ENCODE assay signal across 9 mouse cellular contexts in the genomic region with DNA sequence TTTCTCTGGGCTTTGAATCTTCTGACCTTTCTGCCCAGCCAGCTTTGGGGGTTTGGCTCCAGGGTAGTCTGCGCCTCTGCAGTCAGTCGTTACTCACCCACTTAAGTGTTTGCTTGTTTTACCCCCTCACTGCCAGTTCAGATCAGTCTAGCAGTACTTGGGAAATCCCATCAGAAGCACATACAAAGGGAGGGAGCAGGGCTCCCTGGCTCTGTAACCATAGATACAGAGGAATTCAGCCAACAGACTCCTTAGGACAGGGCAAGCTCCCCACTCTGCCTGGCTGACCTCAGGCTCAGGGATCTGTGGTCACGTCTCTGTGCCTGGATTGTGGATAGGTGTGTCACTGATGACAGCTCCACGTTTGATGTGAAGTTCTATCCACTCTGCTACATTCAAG. TPM values are rescaled to one million over a fixed set of nuclear protein-coding genes. Genes with fewer than 3 reads are reported as not detected.
DNase-seq lines count a peak whose midpoint lies in the region; ATAC-seq and TF ChIP-seq lines count a peak whose summit lies in the region.
"Had no signal": no experiment of that assay in that cellular context is flagged by ENCODE, and none has a peak within 500 bp of the region (broad histone marks: within the 10 kb centered on the region; RNA-seq: fewer than 3 reads in every experiment).

No protein-coding gene starts in this region.

- H3K9ac ChIP-seq in heart, embryonic 13.5 days = no peak overlapping the region
- no peak overlapping the region for H3K9ac ChIP-seq in heart, embryonic 11.5 days (ENCODE audit: low read depth, low read length)
- no peak overlapping the region for H3K9ac ChIP-seq in neural tube, embryonic 14.5 days (replicated peaks; ENCODE audit: low read depth, low read length)
- no peak overlapping the region for H3K9ac ChIP-seq in lung, embryonic 14.5 days
- H3K9ac ChIP-seq: neural tube, embryonic 12.5 days had no signal

- H3K36me3 ChIP-seq in heart, embryonic 13.5 days = peaks cover 41% of the 10 kb centered on the region
- 0 out of 2 replicates have a peak, but pooled peaks cover 4% of the 10 kb centered on the region for H3K36me3 ChIP-seq in heart, embryonic 11.5 days (ENCODE audit: control insufficient read depth, insufficient read depth, low read length)
- 0 out of 2 replicates have a peak, but pooled peaks cover 4% of the 10 kb centered on the region for H3K36me3 ChIP-seq in neural tube, embryonic 14.5 days (ENCODE audit: control insufficient read depth, insufficient read depth, low read length)
- H3K36me3 ChIP-seq in lung, embryonic 14.5 days (ENCODE audit: insufficient read depth) = peaks cover 13% of the 10 kb centered on the region

- H3K4me1 ChIP-seq in heart, embryonic 13.5 days = peaks cover 47% of the 10 kb centered on the region
- H3K4me1 ChIP-seq in heart, embryonic 11.5 days (ENCODE audit: control insufficient read depth, insufficient read depth, low read length) = peaks cover 11% of the 10 kb centered on the region; the same call in 1 of the 2 replicates
- H3K4me1 ChIP-seq in neural tube, embryonic 14.5 days (ENCODE audit: control insufficient read depth, insufficient read depth, low read length) = peaks cover 7% of the 10 kb centered on the region
- peaks cover 28% of the 10 kb centered on the region for H3K4me1 ChIP-seq in lung, embryonic 14.5 days (ENCODE audit: insufficient read depth)
- H3K4me1 ChIP-seq: neural tube, embryonic 12.5 days had no signal

- no peak overlapping the region for H3K4me3 ChIP-seq in heart, embryonic 13.5 days
- H3K4me3 ChIP-seq in heart, embryonic 11.5 days (ENCODE audit: low read depth, low read length) = no peak overlapping the region
- H3K4me3 ChIP-seq in neural tube, embryonic 14.5 days (ENCODE audit: low read depth, low read length) = no peak overlapping the region
- no peak overlapping the region for H3K4me3 ChIP-seq in lung, embryonic 14.5 days (ENCODE audit: low read depth, low read length)
- H3K4me3 ChIP-seq: neural tube, embryonic 12.5 days had no signal

- H3K27me3 ChIP-seq in heart, embryonic 13.5 days (replicated peaks) = no peaks in the 10 kb centered on the region
- no peaks in the 10 kb centered on the region for H3K27me3 ChIP-seq in heart, embryonic 11.5 days (ENCODE audit: control insufficient read depth, insufficient read depth, low read length)
- H3K27me3 ChIP-seq in neural tube, embryonic 14.5 days (ENCODE audit: control insufficient read depth, insufficient read depth, low read length) = no peaks in the 10 kb centered on the region
- H3K27me3 ChIP-seq in lung, embryonic 14.5 days (ENCODE audit: insufficient read depth, low read length) = no peaks in the 10 kb centered on the region
- H3K27me3 ChIP-seq: neural tube, embryonic 12.5 days had no signal

- no peaks in the 10 kb centered on the region for H3K9me3 ChIP-seq in heart, embryonic 13.5 days
- no peaks in the 10 kb centered on the region for H3K9me3 ChIP-seq in heart, embryonic 11.5 days (replicated peaks; ENCODE audit: control insufficient read depth, low read length)
- H3K9me3 ChIP-seq in neural tube, embryonic 14.5 days (ENCODE audit: control insufficient read depth, low read length) = no peaks in the 10 kb centered on the region
- no peaks in the 10 kb centered on the region for H3K9me3 ChIP-seq in lung, embryonic 14.5 days (ENCODE audit: low read depth, low read length)
- H3K9me3 ChIP-seq: neural tube, embryonic 12.5 days had no signal

- WGBS in heart, embryonic 13.5 days = 27% methylated on average over 4 of the region's 4 CpGs
- 36% methylated on average over 4 of the region's 4 CpGs for WGBS in heart, embryonic 11.5 days (ENCODE audit: insufficient replicate concordance)
- 60% methylated on average over 4 of the region's 4 CpGs for WGBS in neural tube, embryonic 14.5 days
- WGBS in lung, embryonic 14.5 days = 18% methylated on average over 4 of the region's 4 CpGs

- DNase-seq in neural tube, embryonic 10.5 days (ENCODE audit: extremely low spot score, low spot score) = no peak
- peak; percentile 65 for DNase-seq in lung, embryonic 14.5 days
- DNase-seq in layer of hippocampus, adult 9-11 months = no peak
- DNase-seq in frontal cortex, postnatal 10 days (ENCODE audit: low spot score in 2 of 2) = no peak

- no peak for TF ChIP-seq CTCF in lung, embryonic 14.5 days (IDR thresholded peaks at IDR 0.05; ENCODE audit: low read depth)

- ATAC-seq in heart, embryonic 13.5 days (ENCODE audit: extremely low read depth, insufficient number of reproducible peaks, low FRiP score, low TSS enrichment) = no peak
- no peak for ATAC-seq in heart, embryonic 11.5 days (replicated peaks; ENCODE audit: insufficient number of reproducible peaks, low FRiP score, low TSS enrichment)
- ATAC-seq in neural tube, embryonic 14.5 days (ENCODE audit: low read depth) = peak; percentile 42; the same call in 1 of the 2 replicates
- peak; percentile 77 for ATAC-seq in lung, embryonic 14.5 days (ENCODE audit: insufficient read depth)
- ATAC-seq in erythroblast, adult 5-6 weeks (replicated peaks; ENCODE audit: low FRiP score, poor library complexity, severe bottlenecking) = no peak

- peak overlapping the region; percentile 44 for H3K27ac ChIP-seq in heart, embryonic 13.5 days (replicated peaks)
- no peak overlapping the region for H3K27ac ChIP-seq in heart, embryonic 11.5 days (ENCODE audit: low read depth, low read length)
- H3K27ac ChIP-seq in neural tube, embryonic 14.5 days (ENCODE audit: low read depth, low read length) = no peak overlapping the region
- peak overlapping the region; percentile 28; the same call in 1 of the 2 replicates for H3K27ac ChIP-seq in lung, embryonic 14.5 days (ENCODE audit: low read depth)
- H3K27ac ChIP-seq: neural tube, embryonic 12.5 days had no signal

- H3K4me2 ChIP-seq in heart, embryonic 13.5 days = no peak overlapping the region
- no peak overlapping the region for H3K4me2 ChIP-seq in heart, embryonic 11.5 days
- no peak overlapping the region for H3K4me2 ChIP-seq in neural tube, embryonic 14.5 days (ENCODE audit: low read depth, low read length)
- H3K4me2 ChIP-seq in lung, embryonic 14.5 days = no peak overlapping the region
- H3K4me2 ChIP-seq: neural tube, embryonic 12.5 days had no signal

RNA-seq across cellular contexts. Expression of a gene that starts 42.2 kb away (rescaled TPM):
- 46.3 and 48.6 TPM in 2 replicates for polyA plus RNA-seq in heart, embryonic 13.5 days (2015; fragmentation: Nextera tagmentation; extraction: Ambion mirVana)
- 63.1 and 66.9 TPM in 2 replicates for polyA plus RNA-seq in heart, embryonic 11.5 days (2014; fragmentation: Nextera tagmentation; extraction: Ambion mirVana)
- polyA plus RNA-seq in neural tube, embryonic 14.5 days (2014; fragmentation: Nextera tagmentation; extraction: Ambion mirVana) = 44.1 and 53.8 TPM in 2 replicates
- 72.9 and 73.7 TPM in 2 replicates for polyA plus RNA-seq in lung, embryonic 14.5 days (2014; fragmentation: Nextera tagmentation; extraction: Ambion mirVana)
- 43.5 and 61.5 TPM in 2 replicates for total RNA-seq in erythroblast, adult 5-6 weeks (2015; ENCODE audit: low replicate concordance)
- total RNA-seq in erythroblast, adult 5-6 weeks (2017; ENCODE audit: low replicate concordance) = 71.8 and 77.1 TPM in 2 replicates

Comparison
In these comparisons a context has a peak if more than half of its experiments do, and no peak if none do; other contexts are left out.
1. H3K27ac ChIP-seq: peak in heart, embryonic 13.5 days (single experiment) and lung, embryonic 14.5 days (single experiment); none in heart, embryonic 11.5 days (single experiment) and neural tube, embryonic 14.5 days (single experiment).
2. ATAC-seq: peak in neural tube, embryonic 14.5 days (single experiment) and lung, embryonic 14.5 days (single experiment); none in heart, embryonic 13.5 days (single experiment), heart, embryonic 11.5 days (single experiment) and erythroblast, adult 5-6 weeks (single experiment).